Mouse (Mus musculus): ENCODE data around the gene Ldah. TPM values are rescaled to one million over a fixed set of nuclear protein-coding genes. Genes with fewer than 3 reads are reported as not detected.

Ldah gene
- polyA plus RNA-seq, 1 experiment from 2014 or later, result 73.3 TPM

GRCm38 (mm10) chr12:8329236-8329635 is 121.3 kb downstream of the Ldah start:
- Histone ChIP-seq H3K4me3 (replicated peaks) (no peak overlapping the region), H3K4me2 (no peak overlapping the region), H3K27me3 (no peaks in the 10 kb centered on the region), H3K27ac (no peak overlapping the region), H3K36me3 (peaks cover 59% of the 10 kb centered on the region), H3K9ac (replicated peaks) (no peak overlapping the region), H3K4me1 (replicated peaks) (no peaks in the 10 kb centered on the region; the same call in 1 of the 2 replicates), H3K9me3 (no peaks in the 10 kb centered on the region)
- ATAC-seq (ENCODE audit: insufficient number of reproducible peaks, insufficient read depth, low FRiP score, low TSS enrichment, low read depth), result no peak
- WGBS, result 88% methylated on average over 7 of the region's 7 CpGs

GRCm38 (mm10) chr12:8331489-8332173 is 123.7 kb downstream of the Ldah start:
- no peak overlapping the region for H3K4me2 ChIP-seq
- H3K27me3 ChIP-seq, result no peaks in the 10 kb centered on the region
- no peak overlapping the region for H3K4me3 ChIP-seq (replicated peaks)
- 70% methylated on average over 14 of the region's 14 CpGs for WGBS
- H3K36me3 ChIP-seq, result peaks cover 54% of the 10 kb centered on the region
- H3K9me3 ChIP-seq, result no peaks in the 10 kb centered on the region
- no peak overlapping the region for H3K27ac ChIP-seq
- ATAC-seq (ENCODE audit: insufficient number of reproducible peaks, insufficient read depth, low FRiP score, low TSS enrichment, low read depth), result no peak
- no peak overlapping the region for H3K9ac ChIP-seq (replicated peaks)
- H3K4me1 ChIP-seq (replicated peaks), result no peaks in the 10 kb centered on the region; the same call in 1 of the 2 replicates

GRCm38 (mm10) chr12:8332174-8332542 is 124.3 kb downstream of the Ldah start:
- Histone ChIP-seq H3K4me3 (replicated peaks) (no peak overlapping the region), H3K27me3 (no peaks in the 10 kb centered on the region), H3K9me3 (no peaks in the 10 kb centered on the region), H3K36me3 (peaks cover 59% of the 10 kb centered on the region), H3K27ac (no peak overlapping the region), H3K9ac (replicated peaks) (no peak overlapping the region), H3K4me1 (replicated peaks) (no peaks in the 10 kb centered on the region; the same call in 1 of the 2 replicates), H3K4me2 (no peak overlapping the region)
- no peak for ATAC-seq (ENCODE audit: insufficient number of reproducible peaks, insufficient read depth, low FRiP score, low TSS enrichment, low read depth)
- 64% methylated on average over 5 of the region's 5 CpGs for WGBS

- Histone ChIP-seq H3K4me2 (no peak overlapping the region), H3K9ac (replicated peaks) (no peak overlapping the region), H3K4me3 (replicated peaks) (no peak overlapping the region), H3K27ac (no peak overlapping the region), H3K27me3 (no peaks in the 10 kb centered on the region), H3K4me1 (replicated peaks) (no peaks in the 10 kb centered on the region), H3K9me3 (no peaks in the 10 kb centered on the region), H3K36me3 (peaks cover 66% of the 10 kb centered on the region)
- WGBS, result 90% methylated on average over 8 of the region's 8 CpGs
- no peak for ATAC-seq (ENCODE audit: insufficient number of reproducible peaks, insufficient read depth, low FRiP score, low TSS enrichment, low read depth)
These were observed 125.7 kb downstream of the Ldah start for GRCm38 (mm10) chr12:8333617-8334016.

- no peak overlapping the region for H3K9ac ChIP-seq (replicated peaks)
- no peaks in the 10 kb centered on the region for H3K4me1 ChIP-seq (replicated peaks)
- H3K9me3 ChIP-seq, result no peaks in the 10 kb centered on the region
- no peaks in the 10 kb centered on the region for H3K27me3 ChIP-seq
- no peak overlapping the region for H3K4me2 ChIP-seq
- H3K36me3 ChIP-seq, result peaks cover 66% of the 10 kb centered on the region
- WGBS, result 82% methylated on average over 4 of the region's 4 CpGs
- no peak for ATAC-seq (ENCODE audit: insufficient number of reproducible peaks, insufficient read depth, low FRiP score, low TSS enrichment, low read depth)
- H3K27ac ChIP-seq, result no peak overlapping the region
- no peak overlapping the region for H3K4me3 ChIP-seq (replicated peaks)
These were observed 126.4 kb downstream of the Ldah start for GRCm38 (mm10) chr12:8334261-8334660.

Other genes starting within 250 kb of the Ldah start
- 0.13 TPM in 2 replicates for gene Apob, start 230.5 kb upstream of the Ldah start, polyA plus RNA-seq (2016; fragmentation: Nextera tagmentation; extraction: Ambion mirVana)
- 0.80 and 0.88 TPM in 2 replicates for gene Gdf7, start 93.8 kb downstream of the Ldah start, polyA plus RNA-seq (2016; fragmentation: Nextera tagmentation; extraction: Ambion mirVana)
- gene Hs1bp3, start 105.3 kb downstream of the Ldah start, polyA plus RNA-seq (2016; fragmentation: Nextera tagmentation; extraction: Ambion mirVana), result 17.5 and 19.9 TPM in 2 replicates

All from limb, embryonic 12.5 days (tissue).